Mouse (Mus musculus) left cerebral cortex, adult 2 months (tissue): ENCODE measurements at regions not wholly inside any gene's neighbourhood (a gene's known extent, or its start where the extent isn't known, plus 50 kb on each side); places are given as distances from the start of the nearest gene placed in this dataset.
A peak's percentile ranks its signal among the peaks of the same experiment; 100 is the strongest.

Source experiments
- DNase-seq, 2 experiments: peaks; one replicate each; pipeline ENCODE4 v3.0.0; 2021 to 2022; ENCODE audit warnings: low spot score in 2 of 2, mixed read lengths in 1 of 2; ENCODE audit errors: extremely low spot score in 1 of 2
- H3K27ac ChIP-seq: fragments of 200-600 bp; 2 replicates; pipeline ENCODE4 v1.8.1; 2022
- H3K4me3 ChIP-seq: fragments of 200-600 bp; 2 replicates; pipeline ENCODE4 v1.8.1; 2022
- CTCF ChIP-seq: fragments of 200-600 bp; IDR thresholded peaks from 2 replicates; pipeline ENCODE4 v1.8.1; 2022; ENCODE audit warnings: antibody characterized with exemption, mild to moderate bottlenecking, moderate library complexity
- intact Hi-C: fragments of 180-260 bp; cut with DNase I; formaldehyde crosslinking; loops from one replicate; pipeline ENCODE4 v1.15.1; 2025

DNA sequence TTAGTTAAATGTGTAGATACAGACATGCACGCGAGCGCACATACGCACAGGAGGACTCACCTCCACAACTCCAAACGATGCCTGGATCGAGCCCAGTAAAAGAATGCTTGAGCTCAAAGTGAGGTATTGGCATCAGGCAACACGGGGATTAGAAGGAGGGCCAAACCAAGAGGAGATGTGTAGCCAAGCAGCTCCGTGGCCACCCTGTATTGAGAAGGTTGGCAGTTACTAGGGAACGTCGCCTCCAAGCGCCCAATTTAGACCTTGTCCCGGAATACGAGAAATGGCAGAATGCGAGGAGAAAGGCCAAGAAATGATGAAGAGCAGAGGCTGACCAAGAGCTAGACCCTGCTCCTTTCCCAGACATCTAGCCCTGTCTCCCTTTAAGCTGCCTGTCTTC lies 113.3 kb upstream of the Pkdcc start:
- no peak for TF ChIP-seq CTCF
- H3K27ac ChIP-seq: no peak overlapping the region
- no peak for DNase-seq
- no peak overlapping the region for H3K4me3 ChIP-seq
- intact Hi-C loops: no loop called here

DNA sequence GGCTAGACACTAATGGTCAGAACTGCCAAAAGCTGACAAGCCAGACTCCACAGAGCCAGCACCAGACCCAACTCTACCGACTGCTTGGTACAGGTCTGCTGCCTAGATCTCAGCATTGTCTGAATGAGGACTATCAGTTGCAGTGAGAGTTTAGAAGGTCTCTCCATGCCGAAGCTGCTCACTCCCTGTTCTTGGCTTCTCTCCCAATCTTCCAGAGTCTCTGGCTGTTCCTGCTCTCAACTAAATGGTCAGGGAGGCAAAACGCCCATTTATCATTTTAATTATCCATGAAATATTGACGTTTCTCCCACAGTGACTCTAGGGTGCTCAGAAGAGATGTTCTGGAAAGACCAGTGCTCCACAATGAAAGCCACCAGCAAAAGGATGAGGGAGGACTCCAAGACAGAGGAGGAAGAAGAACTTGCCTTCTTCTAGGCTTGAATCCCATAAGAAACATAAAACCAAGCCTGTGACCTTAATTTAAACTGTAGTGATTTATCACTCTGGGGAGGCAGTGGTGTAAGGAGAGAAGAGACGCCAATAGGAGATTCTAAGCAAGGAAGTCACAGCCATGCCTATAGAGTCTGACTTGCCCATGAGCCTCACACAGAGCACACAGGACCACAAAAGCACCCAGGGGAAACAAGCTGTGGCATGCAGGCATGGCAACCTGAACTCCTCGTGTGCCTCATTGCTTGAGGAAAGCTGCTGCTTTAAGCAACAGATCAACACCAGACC lies 112.2 kb upstream of the Pkdcc start:
- no peak for TF ChIP-seq CTCF
- no peak overlapping the region for H3K27ac ChIP-seq
- H3K4me3 ChIP-seq: no peak overlapping the region
- no peak for DNase-seq
- intact Hi-C loops: no loop called here

DNA sequence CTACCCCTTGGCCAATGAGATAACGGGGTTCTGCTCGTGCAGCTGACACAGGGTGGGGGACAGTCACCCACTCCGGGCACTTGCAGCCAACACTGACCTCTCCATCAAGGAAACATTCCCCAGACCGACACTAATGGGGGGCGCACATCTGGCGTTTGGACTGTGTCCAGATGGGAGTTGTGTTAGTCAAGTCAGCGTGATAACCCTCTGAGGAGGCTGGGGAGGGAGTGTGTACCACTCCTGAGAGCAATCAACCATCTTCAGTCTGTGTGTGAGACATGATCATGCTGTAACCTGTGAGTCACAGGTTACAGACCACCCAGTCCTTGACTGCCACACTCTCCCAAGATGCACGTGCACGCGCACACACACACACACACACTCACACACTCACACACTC lies 106.9 kb upstream of the Pkdcc start:
- intact Hi-C loops: no loop called here
- no peak overlapping the region for H3K4me3 ChIP-seq
- DNase-seq: no peak
- H3K27ac ChIP-seq: no peak overlapping the region
- TF ChIP-seq CTCF: no peak

DNA sequence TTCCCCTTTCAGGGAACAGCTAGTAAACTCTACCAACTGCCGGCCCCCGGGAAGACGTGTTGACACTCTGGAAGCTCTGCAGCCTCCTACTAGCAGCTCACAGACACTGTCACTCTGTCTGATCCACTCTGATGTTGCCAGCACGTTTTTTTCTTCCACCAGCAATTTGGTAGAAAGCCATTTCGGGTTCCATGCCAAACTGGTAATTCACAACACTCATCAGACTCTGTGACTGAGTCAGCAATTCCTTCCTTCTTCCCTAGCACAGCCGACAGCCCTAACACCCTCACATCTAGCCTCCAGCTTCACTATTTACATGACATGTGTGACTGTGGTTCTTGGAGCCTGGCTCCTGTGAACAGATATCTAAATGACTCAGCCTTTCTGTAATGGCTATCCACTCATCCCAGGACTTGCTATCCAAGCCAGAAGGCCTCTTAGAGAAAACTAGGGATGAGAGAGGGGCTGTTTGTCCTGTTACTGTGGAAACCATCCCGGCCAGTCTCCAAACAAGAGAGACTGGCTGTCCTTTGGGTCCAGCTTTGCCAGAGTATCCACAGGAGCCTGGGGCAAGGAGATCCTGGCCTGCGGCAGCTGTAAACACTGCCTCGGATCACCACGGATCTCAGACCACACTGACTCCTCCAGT lies 105.2 kb upstream of the Pkdcc start:
- TF ChIP-seq CTCF: no peak
- no peak overlapping the region for H3K27ac ChIP-seq
- intact Hi-C loops: no loop called here
- no peak overlapping the region for H3K4me3 ChIP-seq
- peak; percentile 29 to 65 for DNase-seq

DNA sequence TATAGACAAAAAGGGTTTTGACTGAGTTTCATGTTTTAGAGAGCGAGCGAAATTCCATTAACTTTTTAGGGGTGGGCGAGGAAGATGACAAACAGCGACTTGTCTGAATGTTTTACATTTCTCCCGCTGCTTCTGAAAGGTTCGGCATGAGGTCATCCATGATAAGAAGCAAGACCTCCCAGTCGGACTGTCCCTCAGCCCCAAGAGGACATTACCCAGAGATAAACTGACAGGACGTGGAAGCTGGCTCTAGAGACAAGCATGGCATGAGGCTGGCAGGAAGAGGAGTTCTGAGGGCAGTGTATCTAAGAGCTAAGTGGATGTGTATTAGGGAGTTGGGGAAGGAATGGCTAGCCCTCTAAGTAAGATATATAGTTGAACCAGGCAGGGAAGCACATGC lies 104.5 kb upstream of the Pkdcc start:
- H3K4me3 ChIP-seq: no peak overlapping the region
- no peak for DNase-seq
- TF ChIP-seq CTCF: no peak
- intact Hi-C loops: no loop called here
- H3K27ac ChIP-seq: no peak overlapping the region

DNA sequence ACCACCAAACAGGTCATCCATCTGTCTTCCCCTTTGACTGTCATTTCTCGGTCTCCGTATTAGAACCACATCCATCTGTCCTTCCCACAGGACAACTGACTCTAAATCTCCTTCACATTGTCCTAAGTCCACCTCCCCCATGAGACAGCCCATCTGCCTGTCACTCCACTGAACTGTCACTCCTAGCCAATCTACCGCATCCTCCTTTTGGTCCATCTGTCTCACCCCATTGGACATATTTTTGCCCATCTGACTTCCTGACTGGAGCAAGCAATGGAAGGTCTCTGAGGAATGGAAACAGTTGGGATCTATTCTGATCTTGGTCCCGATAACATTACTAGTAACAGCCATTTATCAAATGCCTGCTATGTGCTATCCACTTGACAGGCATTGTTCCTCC lies 99.9 kb upstream of the Pkdcc start:
- no peak for TF ChIP-seq CTCF
- DNase-seq: no peak

DNA sequence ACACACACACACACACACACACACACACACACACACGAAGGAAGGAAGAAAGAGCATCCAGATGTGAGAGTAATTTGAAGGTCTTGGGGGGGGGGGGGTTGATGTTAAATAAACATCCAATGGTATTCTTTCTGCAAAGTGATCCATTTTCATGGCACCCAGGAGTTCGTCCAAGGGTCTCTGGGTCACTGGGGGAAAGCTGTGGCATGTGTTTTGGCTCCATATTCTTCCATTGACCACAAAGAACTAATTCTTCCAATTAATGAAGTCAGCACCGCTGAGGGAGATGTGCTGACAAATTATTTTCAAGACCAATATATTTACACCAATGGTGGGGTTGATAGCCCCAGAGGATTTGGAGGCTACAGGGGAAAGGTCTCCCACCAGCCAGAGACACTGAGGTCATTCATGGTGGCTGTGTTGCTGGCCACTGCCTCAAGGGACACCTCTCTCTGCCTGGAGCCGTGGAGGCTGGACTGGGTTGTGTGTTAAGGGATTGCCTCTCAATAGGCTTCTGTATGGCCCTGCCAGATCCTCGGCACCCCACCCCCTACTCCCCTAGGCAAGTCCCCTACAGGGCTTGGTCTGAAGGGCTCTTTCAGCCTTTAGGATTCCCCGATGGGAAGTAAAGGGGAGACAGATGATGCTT lies 99.1 kb upstream of the Pkdcc start:
- TF ChIP-seq CTCF: no peak
- no peak for DNase-seq
- Histone ChIP-seq H3K27ac (no peak overlapping the region), H3K4me3 (no peak overlapping the region)
- intact Hi-C loops: no loop called here

More for the DNA sequence above, 99.9 kb upstream of the Pkdcc start:
- H3K27ac ChIP-seq: no peak overlapping the region
- intact Hi-C loops: no loop called here
- no peak overlapping the region for H3K4me3 ChIP-seq

DNA sequence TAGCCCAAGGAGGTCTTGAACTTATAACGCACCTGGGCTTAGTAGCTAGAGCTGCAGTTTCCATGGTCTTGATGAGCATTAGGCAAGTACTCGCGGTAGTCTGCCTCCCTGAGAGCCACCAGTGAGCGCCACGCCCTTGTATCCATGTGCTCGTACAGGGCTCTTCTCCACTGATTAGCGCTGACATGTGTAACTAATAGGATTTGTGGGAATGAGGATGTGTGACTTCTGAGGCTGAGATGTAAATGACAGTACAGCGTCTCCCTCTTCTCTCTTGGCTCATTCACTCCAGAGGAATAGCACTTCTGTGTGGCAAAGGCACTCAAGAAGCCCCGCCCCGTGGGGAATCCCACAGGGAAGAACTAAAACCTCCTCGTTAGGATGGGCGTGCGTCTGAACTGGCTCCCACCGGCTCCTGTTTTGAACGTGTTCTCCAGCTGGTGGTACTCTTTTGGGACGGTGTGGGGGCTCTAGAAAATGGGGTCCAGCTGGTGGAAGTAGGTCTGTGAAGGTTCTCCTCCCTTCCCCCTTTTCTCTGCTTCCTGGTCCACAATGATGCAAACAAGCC lies 94.3 kb upstream of the Pkdcc start:
- H3K27ac ChIP-seq: no peak overlapping the region
- TF ChIP-seq CTCF: no peak
- intact Hi-C loops: no loop called here
- no peak for DNase-seq
- H3K4me3 ChIP-seq: no peak overlapping the region

DNA sequence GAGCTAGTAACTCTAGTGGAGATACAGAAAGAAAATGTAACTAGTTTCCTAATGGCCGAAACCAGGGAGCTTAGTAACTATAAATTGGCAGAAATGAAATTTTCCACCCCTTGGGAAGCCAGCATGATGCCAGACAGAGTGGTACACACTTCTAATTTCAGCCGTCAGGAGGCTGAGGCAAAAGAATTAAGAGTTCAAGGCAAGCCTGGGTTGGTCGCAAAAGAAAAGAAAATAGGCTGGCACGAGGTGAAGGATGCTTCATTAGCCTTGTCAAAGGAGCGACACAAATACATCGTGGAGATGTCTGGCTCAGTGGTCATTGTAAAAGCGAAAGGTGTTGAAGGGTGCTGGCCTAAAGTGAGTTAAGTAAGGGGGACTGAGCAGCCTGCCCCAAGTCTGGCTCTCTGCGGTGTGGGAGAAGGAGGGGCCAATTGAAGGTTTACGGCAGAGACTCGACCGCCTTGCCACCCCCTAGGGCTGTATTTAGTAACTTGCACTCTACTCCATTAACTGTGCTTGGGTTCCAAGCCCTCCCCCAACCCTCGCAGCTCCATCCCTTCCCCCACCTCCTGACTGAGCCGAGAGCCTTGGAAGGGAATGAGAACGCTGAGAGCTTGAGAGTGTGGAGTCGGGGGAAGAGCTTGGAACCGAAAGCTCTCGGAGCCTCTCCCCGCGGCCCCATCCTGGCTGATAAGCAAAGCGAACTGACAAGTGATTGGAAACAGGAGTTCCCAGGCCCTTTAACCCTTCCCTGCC lies 92.4 kb upstream of the Pkdcc start:
- DNase-seq: peak in 1 of 2 experiments; percentile 21
- intact Hi-C loops: no loop called here
- TF ChIP-seq CTCF: no peak; the same call in 1 of the 2 replicates
- H3K4me3 ChIP-seq: peak overlapping the region; percentile 33
- no peak overlapping the region for H3K27ac ChIP-seq

DNA sequence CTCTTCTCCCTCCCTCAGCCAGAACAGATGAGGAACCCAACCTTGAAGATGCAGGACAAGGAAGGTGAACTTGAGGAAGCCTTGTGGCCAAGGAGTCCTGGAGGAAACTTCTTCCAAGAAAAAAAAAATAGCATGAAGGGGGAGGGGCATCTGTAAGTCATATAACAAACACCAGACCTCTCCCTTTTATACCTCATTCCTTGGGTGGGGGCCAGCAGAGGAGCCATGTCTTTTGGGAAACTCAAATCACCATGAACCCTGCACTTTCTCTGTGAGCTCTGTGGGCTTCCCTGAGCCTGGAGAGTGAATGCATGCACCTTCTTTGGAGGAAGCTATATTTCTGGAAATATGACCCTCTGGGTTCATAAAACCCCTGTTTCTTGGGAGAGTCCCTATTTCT lies 90.0 kb upstream of the Pkdcc start:
- intact Hi-C loops: no loop called here
- Histone ChIP-seq H3K27ac (no peak overlapping the region), H3K4me3 (no peak overlapping the region)
- no peak for TF ChIP-seq CTCF
- no peak for DNase-seq

DNA sequence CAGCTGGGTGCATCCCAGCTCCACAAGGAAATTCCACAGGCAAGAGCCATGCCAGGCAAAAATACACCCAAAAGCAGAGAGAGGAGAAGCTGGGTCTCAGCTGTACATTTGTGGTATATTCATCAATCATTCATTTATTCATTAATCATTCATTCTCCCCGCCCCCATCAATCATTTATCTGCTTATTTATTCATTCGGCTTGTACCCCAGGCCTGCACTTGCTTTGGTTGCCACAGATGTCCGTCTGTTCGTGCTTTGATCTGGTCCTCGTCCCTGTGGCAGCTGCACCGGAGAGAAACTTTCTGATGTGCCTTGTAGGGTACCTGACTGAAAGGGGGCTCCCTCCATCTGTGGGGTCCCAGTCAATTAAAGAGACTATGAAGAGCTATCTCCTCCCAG lies 87.2 kb upstream of the Pkdcc start:
- no peak for DNase-seq
- no peak for TF ChIP-seq CTCF
- intact Hi-C loops: no loop called here
- Histone ChIP-seq H3K27ac (no peak overlapping the region), H3K4me3 (no peak overlapping the region)
